Mouse (Mus musculus) hindbrain, postnatal 0 days (tissue): ENCODE measurements around the gene Nol4l. TPM values are rescaled to one million over a fixed set of nuclear protein-coding genes. Genes with fewer than 3 reads are reported as not detected.
A peak's percentile ranks its signal among the peaks of the same experiment; 100 is the strongest.

ENCODE experiments used
- ATAC-seq: fragments of 200-750 bp; cut with Nextera tagmentation; 2 replicates; pipeline ENCODE4 v1.8.0; 2017; ENCODE audit warnings: mild to moderate bottlenecking, moderate TSS enrichment, moderate library complexity
- DNase-seq: peaks from one replicate; pipeline ENCODE4 v3.0.0-alpha.2; 2015; ENCODE audit warnings: low spot score
- H3K27ac ChIP-seq: fragments of 300-500 bp; sonication (generic); 2 replicates; pipeline ENCODE4 v1.5.1; 2014; ENCODE audit warnings: mild to moderate bottlenecking
- H3K27me3 ChIP-seq: fragments of 300-500 bp; sonication (generic); 2 replicates; pipeline ENCODE4 v1.6.1; 2014; ENCODE audit warnings: low read length, mixed read lengths; ENCODE audit not compliant: insufficient read depth
- H3K36me3 ChIP-seq: fragments of 300-500 bp; sonication (generic); 2 replicates; pipeline ENCODE4 v1.6.1; 2014; ENCODE audit warnings: low read length, mixed read lengths; ENCODE audit not compliant: insufficient read depth
- H3K4me1 ChIP-seq: fragments of 300-500 bp; sonication (generic); 2 replicates; pipeline ENCODE4 v1.6.1; 2014; ENCODE audit warnings: antibody characterized with exemption, low read length, mixed read lengths; ENCODE audit not compliant: insufficient read depth
- H3K4me2 ChIP-seq: fragments of 300-500 bp; sonication (generic); 2 replicates; pipeline ENCODE4 v1.6.1; 2014; ENCODE audit warnings: low read depth, mild to moderate bottlenecking, low read length, moderate library complexity, mixed read lengths
- H3K4me3 ChIP-seq: fragments of 300-500 bp; sonication (generic); 2 replicates; pipeline ENCODE4 v1.5.1; 2014; ENCODE audit warnings: low read length
- H3K9ac ChIP-seq: fragments of 300-500 bp; sonication (generic); replicated peaks from 2 replicates; pipeline ENCODE4 v1.6.1; 2014; ENCODE audit warnings: mild to moderate bottlenecking, low read length, moderate library complexity, mixed read lengths
- H3K9me3 ChIP-seq: fragments of 300-500 bp; sonication (generic); 2 replicates; pipeline ENCODE4 v1.6.1; 2016; ENCODE audit warnings: low read length, mixed read lengths
- CTCF ChIP-seq: IDR thresholded peaks from 2 replicates; pipeline ENCODE4 v1.5.1; 2016; ENCODE audit warnings: antibody characterized with exemption, control low read depth, low read depth
- WGBS: fragments of 180-500 bp; shearing (Covaris S2); extraction: QIAGEN DNeasy Blood & Tissue Kit; methylation state at CpG from one replicate; pipeline ENCODE4 v1.1.7; 2014; 5-methylcytosine and 5-hydroxymethylcytosine counted together
- polyA plus RNA-seq: library from polyadenylated mRNA; unstranded; fragments of >200 nt; fragmentation: Nextera tagmentation; extraction: Ambion mirVana; gene quantifications from 2 replicates; pipeline ENCODE4 v1.2.1, GENCODE M21; 2015
- total RNA-seq: library from RNA; depleted of rRNA; stranded (reverse); fragments of >200 nt; gene quantifications from 2 replicates; pipeline ENCODE4 v1.2.3, GENCODE M21; 2014

Nol4l gene
- total and polyA plus RNA-seq, 2 experiments from 2014 or later = 24.2 to 80.8 TPM

GRCm38 (mm10) chr2:153529365-153529781 lies 398 bp downstream of the Nol4l start:
- peak; percentile 4 for ATAC-seq

GRCm38 (mm10) chr2:153528571-153529364 lies 1.0 kb downstream of the Nol4l start:
- H3K4me2 ChIP-seq = peak overlapping the region; percentile 69
- H3K27ac ChIP-seq = peak overlapping the region; percentile 88
- H3K27me3 ChIP-seq = no peaks in the 10 kb centered on the region
- H3K4me3 ChIP-seq = peak overlapping the region; percentile 86
- ATAC-seq (peak; percentile 61), DNase-seq (peak; percentile 73)
- WGBS = 0% methylated on average over 18 of the region's 70 CpGs
- H3K9me3 ChIP-seq = no peaks in the 10 kb centered on the region
- no peaks in the 10 kb centered on the region for H3K36me3 ChIP-seq
- peak overlapping the region; percentile 92 for H3K9ac ChIP-seq
- no peak for TF ChIP-seq CTCF
- H3K4me1 ChIP-seq = peaks cover 8% of the 10 kb centered on the region; the same call in 1 of the 2 replicates

More at GRCm38 (mm10) chr2:153529365-153529781, 398 bp downstream of the Nol4l start:
- Histone ChIP-seq H3K4me1 (peaks cover 8% of the 10 kb centered on the region; the same call in 1 of the 2 replicates), H3K9ac (peak overlapping the region; percentile 92), H3K9me3 (no peaks in the 10 kb centered on the region), H3K36me3 (no peaks in the 10 kb centered on the region), H3K4me3 (peak overlapping the region; percentile 86), H3K27me3 (no peaks in the 10 kb centered on the region), H3K27ac (peak overlapping the region; percentile 88), H3K4me2 (peak overlapping the region; percentile 69)
- under 1% methylated on average over 38 of the region's 53 CpGs for WGBS
- no peak for TF ChIP-seq CTCF
- peak; percentile 60 for DNase-seq

GRCm38 (mm10) chr2:153527580-153528531 lies 1.9 kb downstream of the Nol4l start:
- WGBS = 3% methylated on average over 62 of the region's 85 CpGs
- ATAC-seq = peak; percentile 25
- no peak for TF ChIP-seq CTCF
- peak overlapping the region; percentile 69 for H3K4me2 ChIP-seq
- no peaks in the 10 kb centered on the region for H3K9me3 ChIP-seq
- peak overlapping the region; percentile 86 for H3K4me3 ChIP-seq
- peaks cover 8% of the 10 kb centered on the region; the same call in 1 of the 2 replicates for H3K4me1 ChIP-seq
- DNase-seq = peak; percentile 64
- no peaks in the 10 kb centered on the region for H3K27me3 ChIP-seq
- H3K27ac ChIP-seq = peak overlapping the region; percentile 88
- no peaks in the 10 kb centered on the region for H3K36me3 ChIP-seq
- H3K9ac ChIP-seq = peak overlapping the region; percentile 92

GRCm38 (mm10) chr2:153526850-153527530 lies 2.8 kb downstream of the Nol4l start:
- peak overlapping the region; percentile 92; the same call in 1 of the 2 replicates for H3K9ac ChIP-seq
- H3K4me2 ChIP-seq = peak overlapping the region; percentile 69
- WGBS = 42% methylated on average over 9 of the region's 9 CpGs
- no peak for TF ChIP-seq CTCF
- H3K36me3 ChIP-seq = no peaks in the 10 kb centered on the region
- no peaks in the 10 kb centered on the region for H3K9me3 ChIP-seq
- no peaks in the 10 kb centered on the region for H3K27me3 ChIP-seq
- H3K4me3 ChIP-seq = peak overlapping the region; percentile 86
- DNase-seq (no peak), ATAC-seq (no peak)
- peak overlapping the region; percentile 88 for H3K27ac ChIP-seq
- H3K4me1 ChIP-seq = peaks cover 15% of the 10 kb centered on the region; the same call in 1 of the 2 replicates

GRCm38 (mm10) chr2:153525906-153526311 lies 3.9 kb downstream of the Nol4l start:
- TF ChIP-seq CTCF = no peak
- Histone ChIP-seq H3K36me3 (no peaks in the 10 kb centered on the region), H3K27ac (no peak overlapping the region), H3K27me3 (no peaks in the 10 kb centered on the region), H3K9me3 (no peaks in the 10 kb centered on the region), H3K4me3 (no peak overlapping the region), H3K4me2 (no peak overlapping the region), H3K4me1 (peaks cover 15% of the 10 kb centered on the region; the same call in 1 of the 2 replicates), H3K9ac (no peak overlapping the region)
- ATAC-seq = no peak
- 27% methylated on average over 10 of the region's 10 CpGs for WGBS
- DNase-seq = no peak

- no peak overlapping the region for H3K27ac ChIP-seq
- WGBS = 60% methylated on average over 2 of the region's 2 CpGs
- TF ChIP-seq CTCF = no peak
- no peak overlapping the region for H3K9ac ChIP-seq
- no peaks in the 10 kb centered on the region for H3K36me3 ChIP-seq
- no peaks in the 10 kb centered on the region for H3K9me3 ChIP-seq
- H3K4me1 ChIP-seq = peaks cover 15% of the 10 kb centered on the region; the same call in 1 of the 2 replicates
- H3K27me3 ChIP-seq = no peaks in the 10 kb centered on the region
- H3K4me3 ChIP-seq = no peak overlapping the region
- ATAC-seq (no peak), DNase-seq (no peak)
- no peak overlapping the region for H3K4me2 ChIP-seq
These were observed 5.0 kb downstream of the Nol4l start for GRCm38 (mm10) chr2:153524727-153525126.
